Mouse (Mus musculus) brain, embryonic 14.5 days (tissue): Measurements from ENCODE around the gene Pex7.

Experiments
- CTCF ChIP-seq: fragments of 200-500 bp; IDR thresholded peaks from 2 replicates; pipeline ENCODE4 v1.5.1; 2012; ENCODE audit warnings: inconsistent platforms, mild to moderate bottlenecking, moderate library complexity, borderline replicate concordance; ENCODE audit not compliant: insufficient read depth, insufficient read length; ENCODE audit errors: extremely low read depth
- POLR2A ChIP-seq: fragments of 200-500 bp; IDR thresholded peaks from 2 replicates; pipeline ENCODE4 v1.6.1; 2012; ENCODE audit warnings: mild to moderate bottlenecking, inconsistent platforms, borderline replicate concordance; ENCODE audit not compliant: poor library complexity, insufficient read depth, insufficient read length, severe bottlenecking; ENCODE audit errors: extremely low read depth

- no peak for TF ChIP-seq CTCF
- TF ChIP-seq POLR2A = no peak
Observed at GRCm38 (mm10) chr10:19932986-19933385, 25.5 kb upstream of the Pex7 start.
